Mouse (Mus musculus) NIH3T3 (cell line): ENCODE measurements around the gene Ooep.
"Not testable (repeated sequence)": the region's sequence is repeated elsewhere in the genome, so short reads cannot be mapped to it uniquely, and the experiment has no call there.

ENCODE experiments used
- DNase-seq: peaks from one replicate; pipeline ENCODE4 v3.0.0-alpha.2; 2012; ENCODE audit warnings: low read depth

Ooep gene

DNA sequence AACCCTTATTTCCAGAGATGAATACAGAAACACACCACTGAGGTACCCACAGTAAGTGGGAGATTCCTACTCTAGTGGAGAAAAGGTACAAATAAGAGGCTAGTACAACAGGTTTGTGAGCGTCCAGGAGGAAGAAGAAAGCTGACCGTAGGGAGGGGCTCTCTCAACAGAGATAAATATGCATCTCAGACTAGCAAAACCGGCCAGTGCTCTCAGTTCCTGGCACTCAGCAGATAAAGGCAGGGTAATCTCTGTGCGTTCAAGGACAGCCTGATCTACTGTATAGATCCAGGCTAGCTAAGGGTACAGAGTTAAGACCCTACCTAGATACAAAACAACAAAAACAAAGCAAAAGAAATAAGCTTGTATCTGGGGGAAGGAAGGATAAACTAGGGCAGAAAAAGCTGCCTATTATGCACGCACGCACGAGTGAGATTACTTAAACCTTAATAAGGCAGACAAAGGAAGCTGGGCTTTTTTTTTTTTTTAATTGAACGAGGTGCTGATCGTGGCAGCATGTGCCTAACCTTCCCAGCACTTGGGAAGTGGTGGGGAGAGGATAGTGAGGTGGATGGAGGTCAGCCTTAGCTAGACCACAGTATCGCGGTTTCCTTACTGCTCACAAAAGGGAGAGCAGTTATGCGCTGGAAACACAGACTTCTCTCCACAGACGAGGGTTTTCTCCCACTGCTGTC lies 12.5 kb downstream of the Ooep start:
- DNase-seq = no peak

DNA sequence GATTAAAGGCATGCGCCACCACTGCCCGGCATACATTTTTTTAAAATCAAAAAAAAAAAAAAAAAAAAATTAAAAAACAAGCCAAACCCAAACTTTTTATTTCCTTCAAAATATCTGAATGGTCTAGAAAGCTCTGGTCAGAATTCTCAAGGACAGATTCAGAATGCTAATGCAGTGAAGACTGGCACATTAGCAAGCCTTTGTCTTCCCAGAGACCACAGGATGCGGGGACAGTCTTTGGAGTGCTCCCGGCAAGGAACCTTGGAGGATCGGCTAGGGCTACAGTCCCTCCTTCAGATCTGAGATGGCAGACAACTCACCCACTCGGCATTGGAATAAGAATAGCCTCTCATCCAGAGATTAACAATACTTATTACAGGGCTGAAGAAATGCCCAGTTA lies 13.8 kb downstream of the Ooep start:
- DNase-seq = no peak

- DNase-seq = no peak
Measured at GRCm38 (mm10) chr9:78363374-78363773, 15.2 kb downstream of the Ooep start.

DNA sequence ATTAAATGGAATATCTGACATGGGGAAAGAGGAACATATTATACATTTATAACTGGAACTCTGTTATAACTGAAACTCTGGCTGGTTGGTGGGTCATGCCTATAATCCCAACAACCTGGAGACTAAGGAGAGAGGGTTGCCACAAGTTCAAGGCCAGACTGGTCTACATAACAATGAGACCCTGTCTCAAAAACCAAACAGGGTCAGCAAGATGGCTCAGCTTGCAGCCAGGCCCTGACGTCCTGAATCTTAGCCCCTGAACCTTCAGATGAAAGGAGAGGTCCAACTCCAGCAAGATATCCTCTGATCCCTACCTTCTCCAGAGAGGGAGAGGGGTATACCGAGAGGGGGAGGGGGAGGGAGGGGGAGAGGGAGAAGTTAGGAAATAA lies 18.0 kb downstream of the Ooep start:
- no peak for DNase-seq

- no peak for DNase-seq
Measured at GRCm38 (mm10) chr9:78359750-78360483, 18.6 kb downstream of the Ooep start.

DNA sequence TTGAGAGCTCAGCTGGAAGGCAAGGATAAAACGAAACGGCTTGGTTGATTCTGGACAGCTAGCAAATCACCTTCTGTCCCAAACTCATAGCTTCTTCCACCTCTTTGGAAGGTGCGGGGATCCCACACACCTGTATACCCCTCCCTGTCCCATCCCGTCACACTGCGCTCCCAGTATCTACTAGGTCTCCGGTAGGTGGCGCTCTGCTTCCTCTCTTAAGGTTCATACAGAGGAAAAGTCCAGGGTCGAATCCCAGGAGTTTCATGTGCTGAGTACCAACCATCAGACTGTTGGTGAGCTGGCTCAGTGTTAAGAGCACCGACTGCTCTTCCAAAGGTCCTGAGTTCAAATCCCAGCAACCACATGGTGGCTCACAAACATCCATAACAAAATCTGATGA lies 20.5 kb downstream of the Ooep start:
- DNase-seq = peak; percentile 71

GRCm38 (mm10) chr9:78355611-78356010 lies 22.9 kb downstream of the Ooep start, which contains the start of gene Gsta2:
Gsta2 (minus strand) TSS chr9:78355788.
- no peak for DNase-seq

GRCm38 (mm10) chr9:78354665-78355578 lies 23.6 kb downstream of the Ooep start:
- peak; percentile 5 for DNase-seq

DNA sequence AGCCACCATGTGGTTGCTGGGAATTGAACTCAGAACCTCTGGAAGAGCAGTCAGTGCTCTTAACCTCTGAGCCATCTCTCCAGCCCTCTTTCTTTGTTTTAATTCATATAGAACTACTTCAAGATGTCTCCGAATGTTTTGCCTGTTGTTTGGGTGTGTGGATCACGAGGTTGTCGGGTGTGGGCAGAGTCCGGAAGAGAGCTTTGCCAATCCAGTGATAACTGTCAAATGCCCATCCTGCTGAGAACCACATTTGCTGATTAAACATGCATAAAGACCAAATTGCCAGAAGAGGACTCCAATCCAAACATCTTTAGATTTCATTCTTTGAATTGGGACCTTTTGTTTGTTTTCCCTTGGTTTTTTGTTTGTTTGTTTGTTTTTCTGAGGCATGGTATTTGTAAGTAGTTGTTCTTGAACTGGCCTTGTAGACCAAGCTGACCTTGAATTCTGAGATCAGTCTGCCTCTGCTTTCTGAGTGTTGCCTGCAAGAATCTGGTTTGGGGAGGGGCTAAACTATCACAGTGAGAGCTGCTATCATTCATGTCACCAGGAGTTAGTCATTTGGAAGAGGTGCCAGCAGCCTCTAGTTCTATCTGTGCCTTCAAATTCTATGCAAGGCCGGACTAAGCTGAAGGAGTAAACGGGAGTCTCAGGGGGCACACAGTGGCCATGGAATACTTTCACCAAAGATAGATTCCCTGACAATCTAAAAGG lies 26.9 kb downstream of the Ooep start:
- no peak for DNase-seq

GRCm38 (mm10) chr9:78350007-78350406 lies 28.5 kb downstream of the Ooep start:
- DNase-seq = not testable (repeated sequence)

DNA sequence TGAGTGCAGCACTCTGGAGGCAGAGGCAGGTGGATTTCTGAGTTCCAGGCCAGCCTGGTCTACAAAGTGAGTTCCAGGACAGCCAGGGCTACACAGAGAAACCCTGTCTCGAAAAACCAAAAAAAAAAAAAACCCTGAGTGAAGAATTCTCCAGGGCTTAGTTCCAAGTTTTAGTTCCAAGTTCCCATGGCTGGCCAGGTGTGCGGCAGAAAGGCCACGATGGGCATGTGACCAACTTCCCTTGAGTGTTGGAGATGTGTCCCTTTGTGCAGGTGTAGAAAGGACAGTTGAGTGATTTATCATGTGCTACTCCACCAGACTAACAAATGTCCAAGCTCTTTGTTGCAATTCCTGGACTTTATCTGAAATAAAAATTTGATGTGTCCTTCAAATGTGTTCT lies 29.4 kb downstream of the Ooep start:
- not testable (repeated sequence) for DNase-seq

DNA sequence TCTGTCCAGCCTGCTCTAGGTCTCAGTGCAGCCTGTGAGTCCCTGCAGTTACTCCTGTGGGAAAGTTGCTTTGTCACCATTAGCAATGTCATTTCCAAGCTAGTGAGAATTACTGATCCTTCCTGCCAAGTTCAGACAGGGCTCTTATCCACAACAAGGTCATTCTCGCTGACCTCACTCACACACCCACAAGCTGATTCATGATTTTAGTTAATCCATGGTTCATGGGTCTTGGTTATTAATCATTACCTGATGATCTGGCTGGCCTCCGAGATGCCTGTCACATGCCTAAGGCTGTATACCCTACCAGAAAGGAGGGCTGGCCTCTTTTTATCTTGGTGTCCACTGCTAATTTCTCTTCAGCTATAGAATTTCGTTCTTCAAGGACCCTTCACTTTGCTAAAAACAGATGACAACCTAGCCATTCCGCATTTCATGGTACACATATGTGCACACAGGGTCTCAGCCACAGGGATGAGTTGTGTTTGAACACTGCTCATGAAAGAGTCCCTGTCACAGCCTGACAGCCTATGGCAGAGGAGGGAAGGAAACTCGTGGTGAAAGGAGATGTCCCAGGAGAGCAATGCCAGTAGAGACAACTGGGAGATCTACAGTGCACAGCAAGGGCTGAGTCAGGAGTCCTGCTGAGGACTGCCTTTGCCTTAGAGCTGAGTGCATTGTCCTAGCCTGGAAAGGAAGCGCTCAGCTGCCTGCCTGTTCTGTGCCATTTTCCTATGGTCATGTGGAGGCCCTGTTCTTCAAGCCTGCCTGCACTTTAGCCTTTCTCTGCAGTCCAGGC lies 30.1 kb downstream of the Ooep start:
- DNase-seq = peak; percentile 19

- no peak for DNase-seq
Measured at GRCm38 (mm10) chr9:78347004-78347403, 31.5 kb downstream of the Ooep start.

GRCm38 (mm10) chr9:78345235-78345634 lies 33.3 kb downstream of the Ooep start:
- DNase-seq = not testable (repeated sequence)

DNA sequence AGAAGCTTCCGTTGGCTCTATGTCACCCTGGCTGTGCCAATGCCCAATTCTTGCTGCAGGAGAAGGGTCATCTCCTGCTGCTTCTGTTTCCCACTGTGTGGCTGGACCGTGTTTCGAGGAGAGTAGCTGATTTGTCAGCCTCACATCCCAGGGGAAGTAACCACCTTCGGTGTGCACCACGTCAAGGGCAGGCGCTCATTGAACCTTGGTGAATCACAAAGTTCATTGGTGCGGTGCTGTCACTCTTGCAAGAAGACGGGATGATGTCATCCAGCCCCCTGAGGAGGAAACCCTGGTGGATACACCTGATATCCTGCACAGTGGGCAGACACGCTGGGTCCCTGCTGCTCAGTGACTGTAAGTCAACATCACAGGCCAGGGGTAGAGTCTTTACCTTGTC lies 35.5 kb downstream of the Ooep start:
- DNase-seq = not testable (repeated sequence)

- not testable (repeated sequence) for DNase-seq
Measured at GRCm38 (mm10) chr9:78342494-78342893, 36.0 kb downstream of the Ooep start.

DNA sequence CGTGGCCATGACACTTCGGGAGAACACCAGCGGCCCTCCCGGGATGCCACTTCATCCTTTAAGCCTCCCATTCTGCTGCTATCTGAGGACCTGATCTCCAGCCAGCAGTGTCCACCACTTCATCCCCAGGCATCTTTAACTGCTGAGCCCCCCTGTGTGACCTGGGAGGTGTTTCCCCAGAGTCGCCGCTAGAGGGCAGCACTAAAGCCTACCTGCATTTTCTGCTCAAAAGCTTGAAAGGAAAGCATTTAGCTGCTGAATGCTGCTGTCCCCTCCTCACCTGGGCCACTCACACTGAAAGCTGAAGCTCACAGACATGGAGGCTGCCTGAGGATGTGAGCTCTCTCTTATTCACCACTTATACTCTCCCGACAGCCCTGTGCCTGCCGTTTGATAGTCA lies 38.2 kb downstream of the Ooep start:
- DNase-seq = peak; percentile 62

DNA sequence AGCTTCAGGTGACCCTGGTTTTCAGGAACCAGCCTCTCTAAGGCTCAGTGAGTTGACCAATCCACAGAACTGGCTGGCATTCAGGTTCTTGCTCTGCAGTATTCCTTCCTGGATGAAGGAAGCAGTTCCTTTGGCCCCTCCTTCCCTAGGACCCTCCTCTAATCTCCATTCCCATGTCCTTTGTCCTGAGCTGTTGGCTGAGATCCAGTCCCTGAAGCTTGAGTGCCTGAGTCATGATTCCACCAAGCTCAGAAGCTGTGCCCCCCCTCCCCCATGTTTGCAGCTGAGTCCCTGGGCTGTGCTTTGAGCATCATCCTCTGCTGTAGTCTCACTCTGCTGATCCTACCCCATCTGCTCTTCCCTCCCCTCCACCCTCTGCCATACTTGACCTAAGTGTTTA lies 41.5 kb downstream of the Ooep start:
- DNase-seq = peak; percentile 18

GRCm38 (mm10) chr9:78327289-78327688 lies 51.2 kb downstream of the Ooep start, which contains the start of gene Omt2b:
Omt2b (plus strand) TSS chr9:78327589.
- not testable (repeated sequence) for DNase-seq
